In genomic region chrX:12493216-12493615, GRCm38 (mm10) we compare ENCODE assay signal across 14 mouse cellular contexts.
A peak's percentile ranks its signal among the peaks of the same experiment; 100 is the strongest.
DNase-seq lines count a peak whose midpoint lies in the region; ATAC-seq lines count a peak whose summit lies in the region.
"Had no signal": no experiment of that assay in that cellular context is flagged by ENCODE, and none has a peak within 500 bp of the region (broad histone marks: within the 10 kb centered on the region; RNA-seq: fewer than 3 reads in every experiment).

No protein-coding gene starts in this region.

- DNase-seq in forebrain, embryonic 10.5 days (ENCODE audit: extremely low spot score, low spot score) = no peak
- peak; percentile 41 for DNase-seq in left cerebral cortex, postnatal 4 days
- no peak for DNase-seq in left cerebral cortex, postnatal 10 days (ENCODE audit: extremely low spot score in 1 of 2, low spot score in 2 of 2)
- peak; percentile 20 for DNase-seq in thymus, postnatal 0 days (ENCODE audit: low spot score)
- no peak for DNase-seq in thymus, postnatal 10 days (ENCODE audit: low spot score in 2 of 2)
- no peak for DNase-seq in right cerebral cortex, postnatal 14 days
- no peak for DNase-seq in kidney, postnatal 14 days
- DNase-seq: embryo, embryonic 11 days; lung, postnatal 4 days had no signal

- no peaks in the 10 kb centered on the region for H3K27me3 ChIP-seq in forebrain, embryonic 13.5 days
- H3K27me3 ChIP-seq in forebrain, embryonic 10.5 days (ENCODE audit: poor library complexity, severe bottlenecking) = peaks cover 75% of the 10 kb centered on the region
- H3K27me3 ChIP-seq: neural tube, embryonic 12.5 days had no signal

- no peak overlapping the region for H3K27ac ChIP-seq in forebrain, embryonic 13.5 days
- H3K27ac ChIP-seq in forebrain, embryonic 10.5 days = no peak overlapping the region
- H3K27ac ChIP-seq: heart, embryonic 13.5 days; limb, embryonic 12.5 days; neural tube, embryonic 12.5 days had no signal

- intact Hi-C loops in left cerebral cortex, postnatal 4 days (cut with DNase I) = no loop called here
- intact Hi-C loops in left cerebral cortex, postnatal 10 days (cut with DNase I) = no loop called here

- H3K4me2 ChIP-seq in forebrain, embryonic 13.5 days = no peak overlapping the region
- H3K4me2 ChIP-seq: heart, embryonic 13.5 days; limb, embryonic 12.5 days; neural tube, embryonic 12.5 days had no signal

- H3K4me1 ChIP-seq in forebrain, embryonic 13.5 days = peaks cover 7% of the 10 kb centered on the region; the same call in 1 of the 2 replicates
- H3K4me1 ChIP-seq in forebrain, embryonic 10.5 days = peaks cover 7% of the 10 kb centered on the region
- H3K4me1 ChIP-seq: neural tube, embryonic 12.5 days had no signal

- no peak overlapping the region for H3K4me3 ChIP-seq in forebrain, embryonic 13.5 days
- no peak overlapping the region for H3K4me3 ChIP-seq in forebrain, embryonic 10.5 days
- H3K4me3 ChIP-seq: heart, embryonic 13.5 days; limb, embryonic 12.5 days; neural tube, embryonic 12.5 days had no signal

- 36% methylated on average over 5 of the region's 5 CpGs for WGBS in forebrain, embryonic 13.5 days
- 56% methylated on average over 5 of the region's 5 CpGs for WGBS in forebrain, embryonic 10.5 days

- no peaks in the 10 kb centered on the region for H3K9me3 ChIP-seq in forebrain, embryonic 13.5 days (replicated peaks)
- H3K9me3 ChIP-seq in forebrain, embryonic 10.5 days = no peaks in the 10 kb centered on the region
- H3K9me3 ChIP-seq: heart, embryonic 13.5 days; limb, embryonic 12.5 days; neural tube, embryonic 12.5 days had no signal

- H3K36me3 ChIP-seq in forebrain, embryonic 13.5 days (ENCODE audit: poor library complexity, severe bottlenecking) = no peaks in the 10 kb centered on the region
- H3K36me3 ChIP-seq in forebrain, embryonic 10.5 days (replicated peaks) = no peaks in the 10 kb centered on the region
- H3K36me3 ChIP-seq: heart, embryonic 13.5 days; limb, embryonic 12.5 days; neural tube, embryonic 12.5 days had no signal

- ATAC-seq in forebrain, embryonic 13.5 days = peak; percentile 48; the same call in 1 of the 2 replicates
- ATAC-seq: intestine, embryonic 16.5 days had no signal

- no peak overlapping the region for H3K9ac ChIP-seq in forebrain, embryonic 13.5 days
- H3K9ac ChIP-seq: heart, embryonic 13.5 days; limb, embryonic 12.5 days; neural tube, embryonic 12.5 days had no signal

Comparison
In these comparisons a context has a peak if more than half of its experiments do, and no peak if none do; other contexts are left out.
1. DNase-seq: peak in left cerebral cortex, postnatal 4 days (single experiment) and thymus, postnatal 0 days (single experiment); none in forebrain, embryonic 10.5 days (single experiment), left cerebral cortex, postnatal 10 days (0 of 2), thymus, postnatal 10 days (0 of 2), right cerebral cortex, postnatal 14 days (single experiment) and kidney, postnatal 14 days (single experiment).